Mouse (Mus musculus) limb, embryonic 14.5 days (tissue): ENCODE data around the gene Myh9. TPM values are rescaled to one million over a fixed set of nuclear protein-coding genes. Genes with fewer than 3 reads are reported as not detected.

Source experiments
- ATAC-seq: fragments of 200-750 bp; cut with Nextera tagmentation; 2 replicates; pipeline ENCODE4 v1.8.0; 2017; ENCODE audit warnings: low read depth, moderate number of reproducible peaks, moderate TSS enrichment; ENCODE audit not compliant: low FRiP score
- DNase-seq: peaks from one replicate; pipeline ENCODE4 v3.0.0-alpha.2; 2015; ENCODE audit warnings: low spot score
- H3K27ac ChIP-seq: fragments of 300-500 bp; sonication (generic); replicated peaks from 2 replicates; pipeline ENCODE4 v1.5.1; 2014; ENCODE audit warnings: low read depth, mild to moderate bottlenecking, low read length, moderate library complexity, mixed read lengths
- H3K27me3 ChIP-seq: fragments of 300-500 bp; sonication (generic); 2 replicates; pipeline ENCODE4 v1.6.1; 2014; ENCODE audit warnings: low read length, mixed read lengths; ENCODE audit not compliant: control insufficient read depth, insufficient read depth
- H3K36me3 ChIP-seq: fragments of 300-500 bp; sonication (generic); 2 replicates; pipeline ENCODE4 v1.6.1; 2014; ENCODE audit warnings: mild to moderate bottlenecking, low read length, moderate library complexity, mixed read lengths; ENCODE audit not compliant: control insufficient read depth, insufficient read depth
- H3K4me1 ChIP-seq: fragments of 300-500 bp; sonication (generic); 2 replicates; pipeline ENCODE4 v1.6.1; 2014; ENCODE audit warnings: antibody characterized with exemption, low read length, mixed read lengths; ENCODE audit not compliant: control insufficient read depth, insufficient read depth
- H3K4me2 ChIP-seq: fragments of 300-500 bp; sonication (generic); replicated peaks from 2 replicates; pipeline ENCODE4 v1.6.1; 2014; ENCODE audit warnings: low read depth, mild to moderate bottlenecking, low read length, moderate library complexity; ENCODE audit not compliant: severe bottlenecking
- H3K4me3 ChIP-seq: fragments of 300-500 bp; sonication (generic); replicated peaks from 2 replicates; pipeline ENCODE4 v1.5.1; 2014; ENCODE audit warnings: low read length
- H3K9ac ChIP-seq: fragments of 300-500 bp; sonication (generic); 2 replicates; pipeline ENCODE4 v1.6.1; 2014; ENCODE audit warnings: mild to moderate bottlenecking, low read depth, low read length, moderate library complexity; ENCODE audit not compliant: severe bottlenecking
- H3K9me3 ChIP-seq: fragments of 300-500 bp; sonication (generic); 2 replicates; pipeline ENCODE4 v1.6.1; 2016; ENCODE audit warnings: low read length; ENCODE audit not compliant: control insufficient read depth
- POLR2A ChIP-seq: fragments of 200-500 bp; IDR thresholded peaks from 2 replicates; pipeline ENCODE4 v1.8.0; 2012; ENCODE audit warnings: inconsistent platforms, mild to moderate bottlenecking, moderate library complexity, borderline replicate concordance; ENCODE audit not compliant: insufficient read depth, insufficient read length; ENCODE audit errors: extremely low read depth
- WGBS: fragments of 180-500 bp; shearing (Covaris S2); extraction: QIAGEN DNeasy Blood & Tissue Kit; methylation state at CpG from one replicate; pipeline ENCODE4 v1.1.7; 2014; 5-methylcytosine and 5-hydroxymethylcytosine counted together
- polyA plus RNA-seq, 2 experiments: library from polyadenylated mRNA; depleted of rRNA in 1 of 2; stranded (reverse) in 1 of 2; unstranded in 1 of 2; fragments of >200 nt; fragmentation: Nextera tagmentation in 1 of 2; extraction: Ambion mirVana in 1 of 2; gene quantifications; 2 replicates each; pipeline versions ENCODE4 v1.2.1 to v1.2.3; 2012 to 2014

Gene Myh9
- polyA plus RNA-seq, 2 experiments: 46.7 to 53.2 TPM

DNA sequence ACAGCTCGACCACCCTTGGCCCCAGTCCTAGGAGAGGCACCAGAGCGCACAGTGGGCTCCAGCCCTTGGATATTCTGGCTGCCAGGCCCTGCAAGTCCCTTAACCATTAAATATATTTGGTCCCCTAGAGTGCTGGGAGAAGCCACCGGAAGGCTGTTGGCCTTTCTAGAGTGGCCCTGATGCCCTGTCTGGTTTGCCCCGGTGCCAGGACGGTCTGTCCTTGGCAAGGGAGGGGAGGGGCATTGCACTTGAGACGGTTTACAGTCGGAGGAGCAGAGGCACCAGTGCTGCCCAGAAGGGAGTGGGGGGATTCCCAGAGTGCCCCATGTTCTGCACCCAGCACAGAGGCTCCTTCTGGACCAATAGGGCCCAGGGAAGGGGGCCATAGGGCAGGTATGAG, 80.9 kb downstream of the Myh9 start:
- ATAC-seq: no peak
- Histone ChIP-seq H3K4me2 (no peak overlapping the region), H3K27ac (no peak overlapping the region), H3K27me3 (no peaks in the 10 kb centered on the region), H3K4me3 (no peak overlapping the region), H3K9ac (no peak overlapping the region), H3K36me3 (peaks cover 58% of the 10 kb centered on the region), H3K4me1 (no peaks in the 10 kb centered on the region), H3K9me3 (no peaks in the 10 kb centered on the region)
- no peak for TF ChIP-seq POLR2A
- DNase-seq: no peak
- WGBS: 98% methylated on average over 7 of the region's 7 CpGs

DNA sequence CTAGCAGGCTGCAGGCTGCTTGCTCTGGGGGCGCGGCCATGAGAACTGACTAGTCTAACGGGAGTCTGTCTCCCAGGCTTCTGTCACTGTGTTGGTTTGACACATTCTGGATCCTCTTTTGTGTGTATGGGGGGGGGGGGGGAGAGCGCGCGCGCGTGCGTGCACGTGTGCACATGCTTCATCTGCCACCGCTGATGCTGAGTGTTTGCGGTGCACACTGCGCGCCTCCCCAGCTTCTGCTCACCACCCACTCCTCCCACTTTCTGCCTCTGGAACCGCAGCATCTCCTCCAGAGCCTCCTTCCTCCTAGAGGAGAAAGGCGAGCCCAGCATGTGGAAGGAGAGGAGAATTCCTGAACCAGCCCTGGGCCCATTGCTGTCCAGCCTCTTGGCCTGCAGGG, 81.9 kb downstream of the Myh9 start:
- Histone ChIP-seq H3K27me3 (no peaks in the 10 kb centered on the region), H3K4me1 (no peaks in the 10 kb centered on the region), H3K36me3 (peaks cover 47% of the 10 kb centered on the region), H3K27ac (no peak overlapping the region), H3K4me3 (no peak overlapping the region), H3K9me3 (no peaks in the 10 kb centered on the region), H3K4me2 (no peak overlapping the region), H3K9ac (no peak overlapping the region)
- ATAC-seq: no peak
- 91% methylated on average over 12 of the region's 16 CpGs for WGBS
- no peak for DNase-seq
- no peak for TF ChIP-seq POLR2A

DNA sequence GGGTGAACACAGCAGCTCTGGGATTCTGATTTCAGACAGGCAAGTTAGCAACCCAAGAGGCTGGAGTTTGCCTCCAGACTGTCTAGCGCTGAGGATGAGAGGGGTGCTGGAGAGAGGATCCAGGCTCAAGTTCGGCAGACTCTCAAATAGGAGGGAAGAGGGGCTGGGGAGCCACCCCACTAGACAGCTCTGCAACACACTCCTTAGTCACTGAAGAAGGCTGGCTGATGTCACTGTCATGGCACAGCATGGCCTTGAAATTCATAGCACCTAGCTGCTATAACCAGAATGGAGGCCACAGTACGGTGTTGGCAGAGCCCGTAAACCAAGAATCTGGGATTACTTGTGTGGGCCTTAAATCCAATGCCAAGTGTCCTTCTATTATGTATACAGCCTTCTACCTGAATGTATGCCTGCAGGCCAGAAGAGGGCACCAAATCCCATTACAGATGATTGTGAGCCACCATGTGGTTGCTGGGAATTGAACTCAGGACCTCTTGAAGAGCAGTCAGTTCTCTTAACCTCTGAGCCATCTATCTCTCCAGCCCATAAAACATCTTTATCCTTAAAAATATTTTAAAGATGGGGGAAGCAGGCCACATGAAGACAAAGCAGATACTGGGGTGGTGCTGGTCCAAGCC, 84.3 kb downstream of the Myh9 start:
- WGBS: 81% methylated on average over 4 of the region's 4 CpGs

DNA sequence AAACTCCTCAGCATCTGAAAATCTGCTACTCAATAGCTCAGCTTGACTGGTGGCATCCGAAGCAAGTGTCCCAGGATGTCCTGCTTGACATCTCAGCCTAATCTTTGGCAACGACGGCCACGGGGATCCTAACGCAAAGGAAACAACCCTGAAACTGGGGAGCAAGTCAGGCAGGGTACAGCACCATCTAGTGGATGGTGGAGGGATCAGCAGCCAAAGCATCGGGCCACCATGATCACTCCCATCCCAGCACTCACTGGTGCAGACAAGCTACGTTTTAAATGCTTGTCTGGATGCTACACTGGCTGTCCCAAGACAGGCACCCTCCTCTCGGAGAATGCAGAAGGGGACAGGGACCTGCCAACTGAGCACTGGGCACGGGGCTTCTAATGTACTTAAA, 85.1 kb downstream of the Myh9 start, which contains the start of gene Apol8:
Gene Apol8, minus strand, starts transcription at position 156 of the 400 bp plus-strand sequence.
- H3K27me3 ChIP-seq: no peaks in the 10 kb centered on the region
- H3K9me3 ChIP-seq: no peaks in the 10 kb centered on the region
- no peak within 1 kb of the TSS for H3K27ac ChIP-seq
- H3K9ac ChIP-seq: no peak within 1 kb of the TSS
- no peak for ATAC-seq
- peak; percentile 32 for DNase-seq
- no peak for TF ChIP-seq POLR2A
- peaks cover 17% of the 10 kb centered on the region for H3K36me3 ChIP-seq
- 11% methylated on average over 9 of the region's 9 CpGs for WGBS
- H3K4me2 ChIP-seq: no peak within 1 kb of the TSS
- no peaks in the 10 kb centered on the region for H3K4me1 ChIP-seq
- no peak within 1 kb of the TSS for H3K4me3 ChIP-seq

More for the DNA sequence above, 84.3 kb downstream of the Myh9 start:
- no peak for TF ChIP-seq POLR2A
- peaks cover 25% of the 10 kb centered on the region for H3K36me3 ChIP-seq
- no peak overlapping the region for H3K4me3 ChIP-seq
- no peak for DNase-seq
- no peaks in the 10 kb centered on the region for H3K27me3 ChIP-seq
- no peak overlapping the region for H3K9ac ChIP-seq
- H3K9me3 ChIP-seq: no peaks in the 10 kb centered on the region
- no peak overlapping the region for H3K4me2 ChIP-seq
- ATAC-seq: no peak
- H3K4me1 ChIP-seq: no peaks in the 10 kb centered on the region
- no peak overlapping the region for H3K27ac ChIP-seq

DNA sequence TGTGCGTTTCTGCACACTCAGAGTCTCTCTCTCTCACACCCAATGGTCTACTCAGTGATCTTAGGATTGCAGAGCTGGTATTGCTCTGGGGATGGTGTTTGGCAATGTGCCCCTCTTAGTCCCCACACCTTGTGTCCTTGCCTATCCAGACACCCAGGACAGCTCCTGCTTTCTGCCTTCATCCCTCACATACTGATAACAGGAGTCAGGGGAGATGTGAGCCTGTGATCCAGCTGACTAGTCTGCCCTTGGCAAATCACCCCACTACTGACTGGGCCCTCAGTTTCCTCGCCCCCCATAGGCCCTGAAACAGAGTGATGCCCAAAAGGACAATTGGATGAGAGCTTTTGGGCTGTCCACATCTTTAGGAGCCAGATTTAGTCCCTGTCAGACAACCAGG, 85.9 kb downstream of the Myh9 start:
- H3K4me1 ChIP-seq: no peaks in the 10 kb centered on the region
- ATAC-seq: no peak
- 60% methylated on average over 2 of the region's 2 CpGs for WGBS

More for the DNA sequence above, 85.9 kb downstream of the Myh9 start:
- Histone ChIP-seq H3K36me3 (peaks cover 9% of the 10 kb centered on the region), H3K9ac (no peak overlapping the region), H3K4me3 (no peak overlapping the region), H3K27ac (no peak overlapping the region), H3K4me2 (no peak overlapping the region), H3K27me3 (no peaks in the 10 kb centered on the region), H3K9me3 (no peaks in the 10 kb centered on the region)
- TF ChIP-seq POLR2A: no peak
- DNase-seq: no peak
